Mouse (Mus musculus) frontal cortex, postnatal 25 days (tissue): ENCODE measurements around the gene Ina.
A peak's percentile ranks its signal among the peaks of the same experiment; 100 is the strongest.

Experiments
- DNase-seq, 2 experiments: peaks; one replicate each; pipeline ENCODE4 v3.0.0; 2022; ENCODE audit warnings: low spot score in 2 of 2

The Ina gene

DNA sequence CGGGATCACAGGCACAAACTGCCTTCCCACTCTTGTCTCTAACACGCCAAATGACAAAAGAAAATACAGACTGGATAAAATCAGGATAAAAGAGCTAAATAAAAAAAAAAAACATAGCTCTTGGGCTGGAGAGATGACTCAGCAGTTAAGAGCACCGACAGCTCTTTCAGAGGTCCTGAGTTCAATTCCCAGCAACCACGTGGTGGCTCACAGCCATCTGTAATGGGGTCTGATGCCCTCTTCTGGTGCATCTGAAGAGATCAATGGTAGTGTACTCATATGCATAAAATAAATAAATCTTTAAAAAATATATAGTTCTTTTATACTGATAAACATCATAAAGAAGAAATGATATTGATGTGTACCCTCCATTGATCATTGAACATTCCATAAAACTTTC lies 38.4 kb downstream of the Ina start:
- DNase-seq, result no peak

DNA sequence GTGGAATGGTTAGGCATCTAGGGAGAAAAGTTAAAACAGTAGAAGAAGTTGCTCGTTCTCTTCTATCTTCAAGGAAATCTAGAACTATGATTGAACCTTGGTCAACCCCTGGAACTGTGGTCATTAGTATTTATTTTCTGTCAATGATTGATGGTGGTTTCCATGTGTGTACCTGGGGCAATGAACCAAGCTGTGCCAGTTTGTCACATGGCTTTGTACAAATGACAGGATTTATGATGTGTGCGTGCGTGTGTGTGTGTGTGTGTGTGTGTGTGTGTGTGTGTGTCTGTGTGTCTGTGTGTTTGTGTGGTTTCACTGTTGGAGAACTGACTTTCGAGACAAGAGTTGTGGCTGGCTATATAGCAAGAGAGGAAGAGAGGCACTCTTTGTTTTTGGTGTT lies 39.0 kb downstream of the Ina start:
- no peak for DNase-seq

DNA sequence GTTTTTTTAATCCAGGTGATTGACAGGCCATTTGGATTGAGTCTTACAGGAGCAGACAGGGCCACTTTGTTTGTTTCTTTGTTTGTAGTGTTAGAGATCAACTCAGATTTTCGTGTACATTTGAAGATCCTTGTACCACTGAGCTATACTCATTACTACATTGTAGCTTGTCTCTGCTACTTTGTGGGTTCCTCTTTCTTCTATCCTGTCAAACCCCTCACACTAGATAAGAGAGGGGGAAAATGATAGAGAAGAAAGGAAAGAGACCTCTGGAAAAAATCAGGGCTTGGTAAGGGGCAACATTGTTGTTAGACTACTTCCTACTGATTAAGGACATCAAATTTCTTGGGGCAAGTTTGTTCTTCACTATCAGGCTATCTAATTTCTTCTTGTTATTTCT lies 43.2 kb downstream of the Ina start:
- no peak for DNase-seq

DNA sequence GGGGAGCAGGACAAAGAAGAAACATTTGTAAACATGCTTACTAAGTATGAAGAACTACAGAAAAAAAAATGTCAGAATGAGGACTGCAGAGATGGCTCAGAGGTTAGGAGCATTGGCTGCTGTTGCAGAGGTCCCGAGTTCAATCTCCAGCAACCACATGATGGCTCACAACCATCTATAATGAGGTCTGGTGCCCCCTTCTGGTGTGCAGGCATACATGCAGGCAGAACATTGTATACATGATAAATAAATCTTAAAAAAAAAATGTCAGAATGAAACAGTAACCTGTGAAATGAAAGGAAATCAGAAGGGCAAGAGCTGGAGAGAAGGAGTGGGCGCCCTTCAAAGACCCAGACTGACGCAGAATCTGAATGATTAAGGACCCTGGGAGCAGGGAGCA lies 51.4 kb downstream of the Ina start:
- DNase-seq, result no peak

DNA sequence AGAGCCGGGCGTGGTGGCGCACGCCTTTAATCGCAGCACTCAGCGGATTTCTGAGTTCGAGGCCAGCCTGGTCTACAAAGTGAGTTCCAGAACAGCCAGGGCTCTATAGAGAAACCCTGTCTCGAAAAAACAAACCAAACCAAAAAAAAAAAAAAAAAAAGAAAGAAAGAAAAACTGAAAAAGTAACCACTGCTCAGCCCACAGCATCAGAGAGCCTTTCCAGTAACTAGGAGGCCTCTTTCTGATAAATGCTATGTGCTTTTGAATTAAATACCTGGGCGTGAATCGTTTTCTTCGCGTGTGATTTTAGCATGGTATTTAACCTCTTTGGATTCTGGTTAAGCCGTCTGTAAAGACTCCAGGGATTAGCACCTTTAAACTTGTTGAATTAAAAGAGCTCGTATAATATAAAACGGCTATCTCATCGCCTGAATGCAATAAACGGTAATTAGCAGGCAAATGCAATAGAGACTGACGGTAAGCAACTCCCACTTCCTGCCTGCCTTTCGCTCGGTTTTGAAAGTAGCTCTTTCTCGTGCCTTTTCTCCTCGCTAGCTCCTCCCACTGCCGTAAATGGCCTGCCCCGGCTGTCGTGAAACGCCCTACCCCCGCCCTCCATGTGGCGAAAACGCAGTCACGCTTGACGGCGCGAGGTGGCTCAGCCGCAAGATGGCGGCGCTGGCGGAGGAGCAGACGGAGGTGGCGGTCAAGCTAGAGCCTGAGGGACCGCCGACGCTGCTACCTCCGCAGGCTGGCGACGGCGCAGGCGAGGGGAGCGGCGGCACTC lies 52.8 kb downstream of the Ina start, which contains the start of gene Taf5:
Taf5 (plus strand) TSS at position 651 of the 787 bp plus-strand sequence.
- DNase-seq, result peak; percentile 89 to 95

DNA sequence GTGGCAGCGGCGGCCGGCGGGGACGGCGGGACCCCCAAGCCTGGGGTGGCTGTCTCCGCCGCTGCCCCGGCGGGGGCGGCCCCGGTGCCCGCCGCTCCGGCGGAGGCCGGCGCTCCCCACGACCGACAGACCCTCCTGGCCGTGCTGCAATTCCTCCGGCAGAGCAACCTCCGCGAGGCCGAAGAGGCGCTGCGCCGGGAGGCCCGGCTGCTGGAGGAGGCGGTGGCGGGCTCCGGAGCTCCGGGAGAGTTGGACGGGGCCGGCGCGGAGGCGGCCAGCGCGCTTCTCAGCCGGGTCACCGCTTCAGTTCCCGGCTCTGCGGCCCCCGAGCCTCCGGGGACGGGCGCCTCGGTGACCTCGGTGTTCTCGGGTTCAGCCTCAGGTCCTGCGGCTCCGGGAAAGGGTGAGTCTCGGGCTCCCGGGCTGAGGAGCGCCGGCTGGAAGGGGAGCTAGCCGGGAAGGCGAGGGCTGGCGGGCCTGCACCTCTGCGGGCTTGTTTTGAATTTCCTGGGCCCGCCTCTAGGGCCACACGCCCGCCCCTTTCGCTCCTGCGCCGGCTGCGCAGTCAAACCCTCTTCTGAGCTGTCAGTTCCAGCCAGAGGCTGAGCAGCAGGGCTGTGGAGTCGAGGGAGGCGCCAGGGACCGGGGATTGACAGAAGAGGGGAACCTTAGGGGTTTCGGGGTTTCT lies 53.6 kb downstream of the Ina start:
- peak; percentile 57 to 75 for DNase-seq
